Mouse (Mus musculus) ZHBTc4 (cell line): ENCODE measurements around the gene Ints13.

Experiments used
- DNase-seq: peaks from one replicate; pipeline ENCODE4 v3.0.0-alpha.2; 2011; ENCODE audit warnings: low read depth, low spot score

Gene Ints13

DNA sequence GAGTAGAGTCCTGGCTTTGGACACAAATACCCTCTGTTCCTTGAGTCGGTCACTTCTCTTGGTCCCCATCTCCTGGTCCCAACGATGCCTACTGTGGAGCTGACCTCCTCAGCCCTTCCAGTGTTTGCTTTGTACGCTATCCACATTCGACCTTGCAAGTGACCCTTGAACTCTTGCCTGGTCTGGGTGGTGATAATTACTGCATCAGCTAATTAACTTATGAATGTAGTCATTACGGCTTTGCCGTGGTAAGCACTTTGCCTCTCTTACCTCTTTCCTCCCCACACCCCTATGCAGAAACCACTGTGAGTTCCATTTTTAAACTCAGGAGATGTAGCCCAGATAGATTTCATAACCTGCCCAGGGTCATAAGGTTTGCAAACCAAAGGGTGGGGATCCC, 77.4 kb downstream of the Ints13 start:
- DNase-seq = no peak
